Mouse (Mus musculus): ENCODE results near the gene Gm5346. TPM values are rescaled to one million over a fixed set of nuclear protein-coding genes. Genes with fewer than 3 reads are reported as not detected.

Gene Gm5346
- not detected for total RNA-seq (2023)

DNA sequence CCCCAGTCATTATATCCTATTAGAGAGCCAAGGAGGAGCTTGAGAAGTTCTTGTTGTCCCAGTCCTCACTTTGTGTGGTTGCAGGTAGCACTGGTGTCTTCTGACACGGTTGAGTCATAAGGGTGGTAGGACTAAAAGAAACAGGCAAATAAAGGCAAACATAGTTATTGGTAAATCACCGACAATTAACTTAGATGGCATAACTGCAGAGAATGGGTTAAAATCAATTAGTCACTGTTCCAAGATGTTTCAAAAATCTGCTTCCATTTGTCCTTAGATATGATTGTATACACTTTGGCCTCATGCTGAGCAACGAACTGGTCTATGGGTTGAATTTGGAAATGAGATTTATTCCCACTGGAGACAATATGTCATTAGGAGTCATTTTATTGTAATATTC lies at the start of gene Gm5346:
Gene Gm5346 (minus strand): TSS at position 101 of the 400 bp plus-strand sequence.

DNA sequence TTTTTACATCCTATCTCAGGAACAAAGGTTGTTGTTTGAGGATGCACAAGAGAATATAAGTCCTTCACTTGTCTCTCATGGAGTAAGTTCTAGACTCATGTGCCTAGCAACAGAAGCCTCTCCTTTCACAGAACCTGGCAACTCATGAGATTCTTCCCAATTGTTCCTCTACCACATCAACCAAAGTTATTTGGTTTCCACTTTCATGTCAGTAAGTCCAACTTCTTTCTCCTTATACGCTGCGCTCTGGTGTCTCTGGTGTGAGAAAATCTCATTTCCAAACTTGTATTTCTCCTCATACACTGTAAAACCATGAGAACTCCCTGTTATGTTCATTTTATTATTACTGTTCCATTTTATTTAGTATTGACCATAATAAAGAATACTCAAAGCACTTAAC lies 50.5 kb downstream of the Gm5346 start, which contains the start of gene Adam26a:
Gene Adam26a (minus strand): TSS at position 101 of the 400 bp plus-strand sequence.

Other genes with a start within 250 kb of the Gm5346 start
- gene Adam26b, start 99.2 kb downstream of the Gm5346 start, total RNA-seq (2023) = not detected
- not detected for gene Adam26a, start 50.6 kb downstream of the Gm5346 start, total RNA-seq (2023)
- not detected for gene Adam34, start 82.8 kb upstream of the Gm5346 start, total RNA-seq (2023)